Mouse (Mus musculus) lung, postnatal 0 days (tissue): ENCODE results near the gene Mroh2a.

ENCODE experiments used
- CTCF ChIP-seq: IDR thresholded peaks from 2 replicates; pipeline ENCODE4 v1.5.1; 2016; ENCODE audit warnings: antibody characterized with exemption, mild to moderate bottlenecking
- EP300 ChIP-seq: IDR thresholded peaks from 2 replicates; pipeline ENCODE4 v1.6.1; 2016; ENCODE audit warnings: antibody characterized with exemption, mild to moderate bottlenecking, control low read depth

GRCm38 (mm10) chr1:88195687-88196086, 31.1 kb upstream of the Mroh2a start:
- TF ChIP-seq CTCF (no peak), EP300 (no peak)
